Mouse (Mus musculus) kidney, postnatal 0 days (tissue): ENCODE results near the gene Tmem184b. TPM values are rescaled to one million over a fixed set of nuclear protein-coding genes. Genes with fewer than 3 reads are reported as not detected.

Source experiments
- ATAC-seq: fragments of 200-750 bp; cut with Nextera tagmentation; replicated peaks from 2 replicates; pipeline ENCODE4 v1.8.0; 2017; ENCODE audit warnings: low read depth, moderate number of reproducible peaks, moderate TSS enrichment, moderate library complexity; ENCODE audit not compliant: low FRiP score
- DNase-seq: peaks from one replicate; pipeline ENCODE4 v3.0.0-alpha.2; 2016; ENCODE audit warnings: low spot score
- H3K27ac ChIP-seq: fragments of 300-500 bp; sonication (generic); 2 replicates; pipeline ENCODE4 v1.5.1; 2014; ENCODE audit warnings: mild to moderate bottlenecking
- H3K27me3 ChIP-seq: fragments of 300-500 bp; sonication (generic); 2 replicates; pipeline ENCODE4 v1.6.1; 2014; ENCODE audit warnings: low read length, mixed read lengths; ENCODE audit not compliant: insufficient read depth
- H3K36me3 ChIP-seq: fragments of 300-500 bp; sonication (generic); 2 replicates; pipeline ENCODE4 v1.6.1; 2014; ENCODE audit warnings: low read length, mixed read lengths; ENCODE audit not compliant: insufficient read depth
- H3K4me1 ChIP-seq: fragments of 300-500 bp; sonication (generic); replicated peaks from 2 replicates; pipeline ENCODE4 v1.6.1; 2014; ENCODE audit warnings: antibody characterized with exemption, low read length, mixed read lengths; ENCODE audit not compliant: insufficient read depth
- H3K4me2 ChIP-seq: fragments of 300-500 bp; sonication (generic); 2 replicates; pipeline ENCODE4 v1.6.1; 2014; ENCODE audit warnings: mild to moderate bottlenecking, low read length, moderate library complexity, mixed read lengths
- H3K4me3 ChIP-seq: fragments of 300-500 bp; sonication (generic); replicated peaks from 2 replicates; pipeline ENCODE4 v1.5.1; 2014; ENCODE audit warnings: low read depth, low read length
- H3K9ac ChIP-seq: fragments of 300-500 bp; sonication (generic); 2 replicates; pipeline ENCODE4 v1.6.1; 2014; ENCODE audit warnings: low read depth, low read length
- H3K9me3 ChIP-seq: fragments of 300-500 bp; sonication (generic); replicated peaks from 2 replicates; pipeline ENCODE4 v1.6.1; 2016; ENCODE audit warnings: low read length, inconsistent platforms, mixed read lengths
- CTCF ChIP-seq: IDR thresholded peaks from 2 replicates; pipeline ENCODE4 v1.5.1; 2016; ENCODE audit warnings: antibody characterized with exemption, low read depth, mild to moderate bottlenecking, moderate library complexity
- WGBS: fragments of 180-500 bp; shearing (Covaris S2); extraction: QIAGEN DNeasy Blood & Tissue Kit; methylation state at CpG from one replicate; pipeline ENCODE4 v1.1.7; 2014; 5-methylcytosine and 5-hydroxymethylcytosine counted together
- polyA plus RNA-seq: library from polyadenylated mRNA; unstranded; fragments of >200 nt; fragmentation: Nextera tagmentation; extraction: Ambion mirVana; gene quantifications from 2 replicates; pipeline ENCODE4 v1.2.1, GENCODE M21; 2015

Tmem184b gene
- polyA plus RNA-seq, 1 experiment from 2014 or later = 44.4 TPM

- Histone ChIP-seq H3K4me3 (no peak overlapping the region), H3K27ac (peak overlapping the region; percentile 84), H3K9me3 (no peaks in the 10 kb centered on the region), H3K36me3 (peaks cover 29% of the 10 kb centered on the region), H3K4me1 (peaks cover 26% of the 10 kb centered on the region), H3K27me3 (no peaks in the 10 kb centered on the region), H3K4me2 (peak overlapping the region; percentile 21; the same call in 1 of the 2 replicates), H3K9ac (no peak overlapping the region)
- DNase-seq (peak; percentile 70), ATAC-seq (peak; percentile 79)
- no peak for TF ChIP-seq CTCF
- 16% methylated on average over 14 of the region's 14 CpGs for WGBS
Measured at GRCm38 (mm10) chr15:79368313-79368811, 35.0 kb downstream of the Tmem184b start.

GRCm38 (mm10) chr15:79366402-79366801 lies 37.0 kb downstream of the Tmem184b start:
- Histone ChIP-seq H3K27me3 (no peaks in the 10 kb centered on the region), H3K4me3 (no peak overlapping the region), H3K4me2 (no peak overlapping the region), H3K36me3 (peaks cover 37% of the 10 kb centered on the region), H3K27ac (no peak overlapping the region), H3K9ac (no peak overlapping the region), H3K9me3 (no peaks in the 10 kb centered on the region), H3K4me1 (peaks cover 26% of the 10 kb centered on the region)
- no peak for DNase-seq
- WGBS = 95% methylated on average over 5 of the region's 5 CpGs
- no peak for TF ChIP-seq CTCF
- no peak for ATAC-seq

GRCm38 (mm10) chr15:79365068-79365467 lies 38.3 kb downstream of the Tmem184b start:
- Histone ChIP-seq H3K9me3 (no peaks in the 10 kb centered on the region), H3K27me3 (no peaks in the 10 kb centered on the region), H3K36me3 (peaks cover 37% of the 10 kb centered on the region), H3K4me2 (no peak overlapping the region), H3K9ac (no peak overlapping the region), H3K4me3 (no peak overlapping the region), H3K27ac (no peak overlapping the region), H3K4me1 (peaks cover 31% of the 10 kb centered on the region)
- 95% methylated on average over 12 of the region's 12 CpGs for WGBS
- ATAC-seq = no peak
- TF ChIP-seq CTCF = no peak
- DNase-seq = no peak

GRCm38 (mm10) chr15:79364120-79364519 lies 39.2 kb downstream of the Tmem184b start:
- DNase-seq = no peak
- ATAC-seq = no peak
- Histone ChIP-seq H3K4me1 (peaks cover 31% of the 10 kb centered on the region), H3K27ac (no peak overlapping the region), H3K4me2 (no peak overlapping the region), H3K36me3 (peaks cover 37% of the 10 kb centered on the region), H3K9ac (no peak overlapping the region), H3K9me3 (no peaks in the 10 kb centered on the region), H3K4me3 (no peak overlapping the region), H3K27me3 (no peaks in the 10 kb centered on the region)
- WGBS = 61% methylated on average over 6 of the region's 6 CpGs
- no peak for TF ChIP-seq CTCF

- no peaks in the 10 kb centered on the region for H3K9me3 ChIP-seq
- 46% methylated on average over 4 of the region's 4 CpGs for WGBS
- H3K4me1 ChIP-seq = peaks cover 33% of the 10 kb centered on the region
- DNase-seq (no peak), ATAC-seq (no peak)
- no peak for TF ChIP-seq CTCF
- H3K27me3 ChIP-seq = no peaks in the 10 kb centered on the region
- H3K9ac ChIP-seq = no peak overlapping the region
- H3K4me3 ChIP-seq = no peak overlapping the region
- no peak overlapping the region for H3K4me2 ChIP-seq
- peaks cover 34% of the 10 kb centered on the region; the same call in 1 of the 2 replicates for H3K36me3 ChIP-seq
- peak overlapping the region; percentile 38; the same call in 1 of the 2 replicates for H3K27ac ChIP-seq
Measured at GRCm38 (mm10) chr15:79361023-79361422, 42.3 kb downstream of the Tmem184b start.

- no peaks in the 10 kb centered on the region for H3K27me3 ChIP-seq
- H3K4me1 ChIP-seq = peaks cover 37% of the 10 kb centered on the region
- H3K4me3 ChIP-seq = no peak overlapping the region
- ATAC-seq (no peak), DNase-seq (no peak)
- peaks cover 29% of the 10 kb centered on the region; the same call in 1 of the 2 replicates for H3K36me3 ChIP-seq
- TF ChIP-seq CTCF = no peak
- peak overlapping the region; percentile 70; the same call in 1 of the 2 replicates for H3K27ac ChIP-seq
- 32% methylated on average over 7 of the region's 7 CpGs for WGBS
- H3K9ac ChIP-seq = no peak overlapping the region
- no peaks in the 10 kb centered on the region for H3K9me3 ChIP-seq
- no peak overlapping the region for H3K4me2 ChIP-seq
Measured at GRCm38 (mm10) chr15:79360371-79360770, 43.0 kb downstream of the Tmem184b start.

- no peaks in the 10 kb centered on the region for H3K27me3 ChIP-seq
- peak; percentile 65 for ATAC-seq
- no peak for TF ChIP-seq CTCF
- peak; percentile 69 for DNase-seq
- H3K4me1 ChIP-seq = peaks cover 37% of the 10 kb centered on the region
- H3K9ac ChIP-seq = no peak overlapping the region
- no peak overlapping the region for H3K4me3 ChIP-seq
- WGBS = 8% methylated on average over 6 of the region's 6 CpGs
- no peak overlapping the region for H3K4me2 ChIP-seq
- H3K36me3 ChIP-seq = peaks cover 24% of the 10 kb centered on the region; the same call in 1 of the 2 replicates
- peak overlapping the region; percentile 70 for H3K27ac ChIP-seq
- no peaks in the 10 kb centered on the region for H3K9me3 ChIP-seq
Measured at GRCm38 (mm10) chr15:79359954-79360353, 43.4 kb downstream of the Tmem184b start.
